Mouse (Mus musculus) duodenum, adult 2 months (tissue): ENCODE measurements around the gene Slc25a31. TPM values are rescaled to one million over a fixed set of nuclear protein-coding genes. Genes with fewer than 3 reads are reported as not detected.

Experiments used
- polyA plus RNA-seq: library from polyadenylated mRNA; depleted of rRNA; stranded (reverse); fragments of >200 nt; gene quantifications from 2 replicates; pipeline ENCODE4 v1.2.3, GENCODE M21; 2012; ENCODE audit warnings: low replicate concordance; rRNA removed

Gene Slc25a31
- polyA plus RNA-seq = not detected in 2 replicates

GRCm38 (mm10) chr3:40708655-40709054 is at the start of gene Slc25a31:
Slc25a31 (plus strand) TSS chr3:40708855.

GRCm38 (mm10) chr3:40744024-40744835 is 35.6 kb downstream of the Slc25a31 start, which contains the start of gene Hspa4l:
Hspa4l (plus strand) TSS chr3:40744495.

Other genes starting within 250 kb of the Slc25a31 start
- gene Intu, start 177.6 kb upstream of the Slc25a31 start, polyA plus RNA-seq = 0.11 and 2.6 TPM in 2 replicates
- gene Hspa4l, start 35.6 kb downstream of the Slc25a31 start, polyA plus RNA-seq = 2.9 and 8.6 TPM in 2 replicates
- 0.94 and 3.6 TPM in 2 replicates for gene Plk4, start 91.2 kb downstream of the Slc25a31 start, polyA plus RNA-seq
- 0.61 and 1.3 TPM in 2 replicates for gene Mfsd8, start 138.0 kb downstream of the Slc25a31 start, polyA plus RNA-seq
- gene Abhd18, start 138.1 kb downstream of the Slc25a31 start, polyA plus RNA-seq = 0.77 and 0.99 TPM in 2 replicates
- gene 1700034I23Rik, start 193.7 kb downstream of the Slc25a31 start, polyA plus RNA-seq = not detected in 2 replicates
- 9.8 and 24.1 TPM in 2 replicates for gene Larp1b, start 241.0 kb downstream of the Slc25a31 start, polyA plus RNA-seq